Comparison of ENCODE assay signal across 8 mouse cellular contexts in genomic region chr19:40831416-40832201, GRCm38 (mm10). TPM values are rescaled to one million over a fixed set of nuclear protein-coding genes. Genes with fewer than 3 reads are reported as not detected.
DNase-seq lines count a peak whose midpoint lies in the region; ATAC-seq and TF ChIP-seq lines count a peak whose summit lies in the region.

No protein-coding gene starts in this region.

- H3K36me3 ChIP-seq in forebrain, embryonic 11.5 days (ENCODE audit: control insufficient read depth, insufficient read depth, low read length): no peaks in the 10 kb centered on the region; the same call in 1 of the 2 replicates
- peaks cover 22% of the 10 kb centered on the region for H3K36me3 ChIP-seq in limb, embryonic 10.5 days

- peak overlapping the region; percentile 73 for H3K4me2 ChIP-seq in forebrain, embryonic 11.5 days (ENCODE audit: low read depth, low read length, severe bottlenecking)

- peak overlapping the region; percentile 99 for H3K9ac ChIP-seq in forebrain, embryonic 11.5 days (ENCODE audit: low read length)

- H3K27ac ChIP-seq in forebrain, embryonic 11.5 days (ENCODE audit: low read depth, low read length): peak overlapping the region; percentile 92
- H3K27ac ChIP-seq in limb, embryonic 10.5 days: peak overlapping the region; percentile 100

- TF ChIP-seq CTCF in brain, embryonic 14.5 days (IDR thresholded peaks at IDR 0.05; ENCODE audit: borderline replicate concordance, extremely low read depth, insufficient read depth, insufficient read length): no peak

- WGBS in forebrain, embryonic 11.5 days: under 1% methylated on average over 59 of the region's 76 CpGs
- WGBS in limb, embryonic 10.5 days: under 1% methylated on average over 72 of the region's 76 CpGs

- peak overlapping the region; percentile 93 for H3K4me3 ChIP-seq in forebrain, embryonic 11.5 days (ENCODE audit: low read depth, low read length)
- H3K4me3 ChIP-seq in limb, embryonic 10.5 days: peak overlapping the region; percentile 70

- no peak for TF ChIP-seq POLR2A in brain, embryonic 14.5 days (IDR thresholded peaks at IDR 0.05; ENCODE audit: borderline replicate concordance, extremely low read depth, insufficient read depth, insufficient read length, poor library complexity, severe bottlenecking)

- peak; percentile 83 for ATAC-seq in forebrain, embryonic 11.5 days (replicated peaks; ENCODE audit: low FRiP score)

- no peaks in the 10 kb centered on the region for H3K9me3 ChIP-seq in forebrain, embryonic 11.5 days (ENCODE audit: control insufficient read depth, low read length)
- H3K9me3 ChIP-seq in limb, embryonic 10.5 days (replicated peaks): no peaks in the 10 kb centered on the region

- no peaks in the 10 kb centered on the region for H3K27me3 ChIP-seq in forebrain, embryonic 11.5 days (ENCODE audit: control insufficient read depth, insufficient read depth, low read length)
- H3K27me3 ChIP-seq in limb, embryonic 10.5 days (ENCODE audit: low read depth, poor library complexity, severe bottlenecking): no peaks in the 10 kb centered on the region

- H3K4me1 ChIP-seq in forebrain, embryonic 11.5 days (replicated peaks; ENCODE audit: control insufficient read depth, insufficient read depth, low read length): peaks cover 19% of the 10 kb centered on the region
- H3K4me1 ChIP-seq in limb, embryonic 10.5 days: peaks cover 25% of the 10 kb centered on the region

- peak; percentile 59 for DNase-seq in MN1 (ENCODE audit: low spot score)
- peak; percentile 72 for DNase-seq in brain, embryonic 14.5 days (ENCODE audit: low read depth)
- DNase-seq in forebrain, embryonic 11.5 days (ENCODE audit: low spot score): peak; percentile 86
- peak; percentile 55 for DNase-seq in heart, postnatal 4 days
- DNase-seq in limb, embryonic 10.5 days (ENCODE audit: low spot score): peak; percentile 79
- DNase-seq in mesoderm, embryonic 11.5 days (ENCODE audit: low read depth, low spot score): peak; percentile 66
- peak; percentile 20 for DNase-seq in right cerebral cortex, postnatal 25 days
- DNase-seq in layer of hippocampus, adult 8-10 months (ENCODE audit: low spot score in 2 of 2): no peak

RNA-seq across cellular contexts. Expression of gene Ccnj, which starts 0.5 kb away (rescaled TPM):
- 24.4 and 26.9 TPM in 2 replicates for polyA plus RNA-seq in brain, embryonic 14.5 days (2012; rRNA removed)
- polyA plus RNA-seq in forebrain, embryonic 11.5 days (2014; fragmentation: Nextera tagmentation; extraction: Ambion mirVana): 36.4 and 43.3 TPM in 2 replicates
- 1 to 10 TPM; 7.4 to 7.5 TPM for total RNA-seq in heart, postnatal 4 days (2021)
- 35.6 and 36.9 TPM in 2 replicates for polyA plus RNA-seq in limb, embryonic 10.5 days (2016; fragmentation: Nextera tagmentation; extraction: Ambion mirVana)
- total RNA-seq in layer of hippocampus, adult 8-10 months (2022): 1 to 10 TPM; 6.8 to 7.9 (median 7.4) TPM

Comparison
In these comparisons a context has a peak if more than half of its experiments do, and no peak if none do; other contexts are left out.
1. DNase-seq: peak in MN1 (single experiment), brain, embryonic 14.5 days (single experiment), forebrain, embryonic 11.5 days (single experiment), heart, postnatal 4 days (single experiment), limb, embryonic 10.5 days (single experiment), mesoderm, embryonic 11.5 days (single experiment) and right cerebral cortex, postnatal 25 days (single experiment); none in layer of hippocampus, adult 8-10 months (0 of 2).